Mouse (Mus musculus) myocyte (in vitro differentiated cells): Measurements from ENCODE around the gene Slc25a3. TPM values are rescaled to one million over a fixed set of nuclear protein-coding genes. Genes with fewer than 3 reads are reported as not detected.

Source experiments
- H3K27me3 ChIP-seq: one replicate; pipeline ENCODE4 v1.6.1; 2011; ENCODE audit not compliant: control insufficient read depth, insufficient read depth, insufficient read length
- H3K36me3 ChIP-seq: one replicate; pipeline ENCODE4 v1.6.1; 2011; ENCODE audit not compliant: control insufficient read depth, insufficient read depth
- H3K4me2 ChIP-seq: one replicate; pipeline ENCODE4 v1.6.1; 2011; ENCODE audit warnings: low read depth, control low read depth
- H3K4me3 ChIP-seq: one replicate; pipeline ENCODE4 v1.5.1; 2011; ENCODE audit warnings: mild to moderate bottlenecking, control low read depth, moderate library complexity
- H3K79me2 ChIP-seq: one replicate; pipeline ENCODE4 v1.6.1; 2011; ENCODE audit not compliant: control insufficient read depth, insufficient read depth
- H3ac ChIP-seq: one replicate; pipeline ENCODE4 v1.6.1; 2011; ENCODE audit not compliant: control insufficient read depth, insufficient read length
- CEBPB ChIP-seq: IDR thresholded peaks from 2 replicates; pipeline ENCODE4 v1.6.1; 2011; ENCODE audit warnings: mild to moderate bottlenecking, moderate library complexity; ENCODE audit not compliant: poor library complexity, insufficient read depth, severe bottlenecking
- E2F4 ChIP-seq: IDR thresholded peaks from one replicate; pipeline ENCODE4 v1.6.1; 2011; ENCODE audit warnings: mild to moderate bottlenecking, control low read depth, moderate library complexity; ENCODE audit not compliant: insufficient read depth
- MAX ChIP-seq: IDR thresholded peaks from one replicate; pipeline ENCODE4 v1.6.1; 2011; ENCODE audit warnings: low read depth, mild to moderate bottlenecking, control low read depth
- MYOD1 ChIP-seq, 3 experiments: IDR thresholded peaks; one replicate each; pipeline ENCODE4 v1.6.1; 2011; ENCODE audit warnings: control low read depth in 2 of 3, low read depth in 2 of 3, mild to moderate bottlenecking in 2 of 3, moderate library complexity in 1 of 3; ENCODE audit not compliant: insufficient read length in 2 of 3, control insufficient read depth in 1 of 3
- MYOG ChIP-seq, 3 experiments: IDR thresholded peaks; one replicate each; pipeline ENCODE4 v1.6.1; 2011; ENCODE audit warnings: control low read depth in 2 of 3, low read depth in 2 of 3, mild to moderate bottlenecking in 2 of 3; ENCODE audit not compliant: insufficient read length in 2 of 3, control insufficient read depth in 1 of 3, insufficient read depth in 1 of 3
- POLR2A ChIP-seq: IDR thresholded peaks from one replicate; pipeline ENCODE4 v1.6.1; 2011; ENCODE audit warnings: low read depth, mild to moderate bottlenecking, control low read depth, moderate library complexity; ENCODE audit not compliant: insufficient read length
- POLR2AphosphoS2 ChIP-seq: IDR thresholded peaks from one replicate; pipeline ENCODE4 v1.6.1; 2011; ENCODE audit warnings: low read depth, control low read depth; ENCODE audit not compliant: insufficient read length
- REST ChIP-seq: IDR thresholded peaks from one replicate; pipeline ENCODE4 v1.6.1; 2011; ENCODE audit warnings: mild to moderate bottlenecking, control low read depth, moderate library complexity; ENCODE audit not compliant: insufficient read depth, insufficient read length
- SRF ChIP-seq: IDR thresholded peaks from one replicate; pipeline ENCODE4 v1.6.1; 2011; ENCODE audit warnings: low read depth; ENCODE audit not compliant: control insufficient read depth, insufficient read length
- TCF12 ChIP-seq: IDR thresholded peaks from one replicate; pipeline ENCODE4 v1.6.1; 2011; ENCODE audit warnings: mild to moderate bottlenecking, control low read depth; ENCODE audit not compliant: poor library complexity, insufficient read depth, severe bottlenecking
- TCF3 ChIP-seq: IDR thresholded peaks from one replicate; pipeline ENCODE4 v1.6.1; 2011; ENCODE audit warnings: low read depth, control low read depth; ENCODE audit not compliant: insufficient read length
- USF1 ChIP-seq: IDR thresholded peaks from one replicate; pipeline ENCODE4 v1.6.1; 2011; ENCODE audit warnings: low read depth, mild to moderate bottlenecking, control low read depth, moderate library complexity
- polyA plus RNA-seq: library from polyadenylated mRNA; unstranded; fragments of >200 nt; fragmentation: generic; extraction: Trizol; gene quantifications from one replicate; pipeline ENCODE4 v1.2.1, GENCODE M21; 2012; ENCODE audit warnings: missing spikeins

The Slc25a3 gene
- polyA plus RNA-seq, 1 experiment, result 846 TPM

- TF ChIP-seq REST (no peak), MAX (peak; percentile 42), MYOG (IDR thresholded peaks at IDR 0.05; ENCODE audit: control insufficient read depth in 1 of 3, insufficient read depth in 1 of 3, insufficient read length in 2 of 3, low read depth in 2 of 3) (peak in 1 of 3 experiments; percentile 57), POLR2A (peak; percentile 36), POLR2AphosphoS2 (peak; percentile 88), USF1 (no peak), MYOD1 (IDR thresholded peaks at IDR 0.05; ENCODE audit: control insufficient read depth in 1 of 3, insufficient read length in 2 of 3, low read depth in 2 of 3) (peak in 1 of 3 experiments; percentile 66)
- peaks cover 95% of the 10 kb centered on the region for H3K79me2 ChIP-seq
- H3K4me2 ChIP-seq, result peak overlapping the region; percentile 59
- peaks cover 64% of the 10 kb centered on the region for H3K36me3 ChIP-seq
- H3ac ChIP-seq, result no peak overlapping the region
- H3K27me3 ChIP-seq, result no peaks in the 10 kb centered on the region
- no peak overlapping the region for H3K4me3 ChIP-seq
These were observed 34.6 kb upstream of the Slc25a3 start for GRCm38 (mm10) chr10:91158442-91158841.

DNA sequence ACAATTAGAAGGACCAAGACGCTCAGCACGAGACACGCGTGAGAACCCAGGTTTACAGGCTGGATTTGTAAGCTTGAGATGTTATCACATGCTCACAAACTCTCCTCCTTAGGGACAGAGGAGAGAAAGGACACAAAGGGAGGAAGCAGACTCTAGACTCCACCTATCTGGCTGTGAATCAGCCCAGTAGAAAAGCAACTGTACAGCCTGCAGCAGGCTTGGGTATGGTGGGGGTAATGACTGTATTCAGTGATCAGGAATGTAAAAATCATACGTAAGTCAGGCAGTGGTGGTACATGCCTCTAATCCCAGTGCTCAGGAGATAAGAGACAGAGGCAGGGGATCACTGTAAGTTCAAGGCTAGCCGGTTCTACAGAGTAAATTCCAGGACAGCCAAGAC, 32.5 kb upstream of the Slc25a3 start:
- Histone ChIP-seq H3K27me3 (no peaks in the 10 kb centered on the region), H3K4me3 (no peak overlapping the region), H3K36me3 (peaks cover 62% of the 10 kb centered on the region), H3K4me2 (peak overlapping the region; percentile 41), H3K79me2 (peaks cover 79% of the 10 kb centered on the region), H3ac (no peak overlapping the region)
- TF ChIP-seq E2F4 (no peak), TCF3 (no peak), SRF (no peak)

DNA sequence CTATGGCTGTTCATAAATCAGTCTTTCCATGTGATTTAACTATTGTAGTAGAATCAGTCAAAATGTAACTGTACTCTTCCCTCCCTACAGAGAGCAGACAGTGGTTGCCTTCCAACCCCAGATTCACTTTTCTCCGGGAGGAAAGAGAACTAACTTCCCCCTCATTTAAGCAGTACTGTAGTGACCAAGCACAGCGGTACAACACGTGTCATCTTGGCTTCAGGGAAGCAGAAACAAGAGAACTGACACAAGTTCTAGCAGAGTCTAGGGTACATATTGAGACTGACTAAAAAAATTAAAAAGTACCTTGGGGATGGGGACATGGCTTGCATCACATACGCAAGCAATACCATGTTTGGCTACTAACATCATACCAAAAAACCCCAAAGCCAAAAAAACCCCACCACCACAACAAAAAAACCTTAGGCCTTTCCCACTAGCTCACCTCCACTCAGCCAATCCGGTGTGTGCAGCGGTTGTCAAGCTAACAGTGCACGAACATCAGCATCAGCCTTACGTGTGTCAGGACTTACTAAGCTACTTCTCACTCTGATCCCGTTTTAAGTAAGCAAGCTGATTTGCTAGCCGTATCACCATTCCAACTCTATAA, 30.1 kb upstream of the Slc25a3 start:
- Histone ChIP-seq H3ac (no peak overlapping the region), H3K36me3 (peaks cover 67% of the 10 kb centered on the region), H3K4me3 (no peak overlapping the region), H3K79me2 (peaks cover 55% of the 10 kb centered on the region), H3K27me3 (no peaks in the 10 kb centered on the region), H3K4me2 (no peak overlapping the region)
- no peak for TF ChIP-seq E2F4
- TF ChIP-seq TCF12, result no peak
- no peak for TF ChIP-seq MYOD1 (IDR thresholded peaks at IDR 0.05; ENCODE audit: control insufficient read depth in 1 of 3, insufficient read length in 2 of 3, low read depth in 2 of 3)
- no peak for TF ChIP-seq SRF
- no peak for TF ChIP-seq CEBPB
- TF ChIP-seq POLR2A, result no peak
- no peak for TF ChIP-seq REST
- TF ChIP-seq USF1, result no peak

GRCm38 (mm10) chr10:91145413-91145812, 21.6 kb upstream of the Slc25a3 start:
- TF ChIP-seq TCF12 (no peak), POLR2AphosphoS2 (peak; percentile 66)
- Histone ChIP-seq H3K79me2 (no peaks in the 10 kb centered on the region), H3K4me2 (no peak overlapping the region), H3ac (no peak overlapping the region), H3K4me3 (no peak overlapping the region), H3K27me3 (no peaks in the 10 kb centered on the region), H3K36me3 (peaks cover 42% of the 10 kb centered on the region)

DNA sequence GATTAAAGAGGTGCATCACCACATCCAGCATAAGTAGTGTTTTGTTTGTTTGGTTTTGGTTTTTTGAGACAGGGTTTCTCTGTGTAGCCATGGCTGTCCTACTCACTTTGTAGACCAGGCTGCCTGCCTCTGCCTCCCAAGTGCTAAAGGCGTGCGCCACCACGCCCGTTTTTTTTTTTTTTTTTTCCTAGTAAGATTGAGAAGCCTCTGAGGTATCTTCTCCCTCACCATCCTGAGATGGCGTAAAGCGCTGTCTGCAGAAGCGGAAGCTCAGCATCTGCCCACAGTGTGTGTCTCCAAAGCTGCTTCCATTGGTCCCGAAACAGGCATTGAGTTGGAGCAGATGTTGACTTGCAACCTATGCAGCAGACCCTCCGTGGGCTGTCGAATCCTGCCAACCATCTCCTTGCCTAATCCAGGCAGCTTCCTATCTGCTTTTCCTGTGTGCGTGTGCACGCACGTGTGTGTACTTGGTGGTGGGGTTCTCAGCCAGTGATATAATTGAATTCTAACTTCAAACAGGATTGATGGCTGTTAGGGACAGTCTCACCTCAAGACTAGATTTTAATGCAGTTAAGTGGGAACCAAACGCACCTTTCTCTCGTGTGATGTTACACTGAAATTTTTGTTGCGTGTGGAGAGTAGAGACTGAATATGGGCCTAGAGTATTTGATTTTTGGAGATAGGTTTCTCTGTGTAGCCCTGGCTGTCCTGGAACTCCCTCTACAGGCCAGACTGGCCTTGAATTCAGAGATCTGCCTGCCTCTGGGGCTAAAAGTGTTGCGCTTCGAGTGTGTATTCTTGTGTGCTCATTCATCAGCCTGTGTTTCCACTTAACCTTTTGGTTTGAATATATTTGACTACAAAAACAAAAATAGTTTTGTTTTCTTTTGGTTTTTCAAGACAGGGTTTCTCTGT, 19.7 kb upstream of the Slc25a3 start:
- Histone ChIP-seq H3ac (no peak overlapping the region), H3K4me2 (no peak overlapping the region), H3K27me3 (no peaks in the 10 kb centered on the region), H3K36me3 (peaks cover 24% of the 10 kb centered on the region), H3K4me3 (no peak overlapping the region), H3K79me2 (no peaks in the 10 kb centered on the region)
- no peak for TF ChIP-seq MAX
- peak; percentile 93 for TF ChIP-seq POLR2AphosphoS2
- TF ChIP-seq E2F4, result no peak
- TF ChIP-seq POLR2A, result peak; percentile 38
- no peak for TF ChIP-seq CEBPB
